Mouse (Mus musculus) urinary bladder, adult 2 months (tissue): ENCODE measurements around the gene Psmd13. TPM values are rescaled to one million over a fixed set of nuclear protein-coding genes. Genes with fewer than 3 reads are reported as not detected.

ENCODE experiments used
- DNase-seq: peaks from one replicate; pipeline ENCODE4 v3.0.0; 2022; ENCODE audit warnings: low spot score
- polyA plus RNA-seq: library from polyadenylated mRNA; depleted of rRNA; stranded (reverse); fragments of >200 nt; gene quantifications from 2 replicates; pipeline ENCODE4 v1.2.3, GENCODE M21; 2012; rRNA removed

Psmd13 gene
- 77.9 and 79.2 TPM in 2 replicates for polyA plus RNA-seq

- peak; percentile 81 for DNase-seq
These were observed at the start of gene Psmd13, which contains the start of gene Sirt3 for GRCm38 (mm10) chr7:140881696-140882468. Gene Psmd13, plus strand, starts transcription at chr7:140881968. Gene Sirt3, minus strand, starts transcription at chr7:140882309.

- no peak for DNase-seq
These were observed 48.4 kb upstream of the Psmd13 start for GRCm38 (mm10) chr7:140833341-140833740.

GRCm38 (mm10) chr7:140834968-140835757 lies 46.6 kb upstream of the Psmd13 start, which contains the start of gene Urah:
Gene Urah, plus strand, starts transcription at chr7:140835018.
- peak; percentile 46 for DNase-seq

DNA sequence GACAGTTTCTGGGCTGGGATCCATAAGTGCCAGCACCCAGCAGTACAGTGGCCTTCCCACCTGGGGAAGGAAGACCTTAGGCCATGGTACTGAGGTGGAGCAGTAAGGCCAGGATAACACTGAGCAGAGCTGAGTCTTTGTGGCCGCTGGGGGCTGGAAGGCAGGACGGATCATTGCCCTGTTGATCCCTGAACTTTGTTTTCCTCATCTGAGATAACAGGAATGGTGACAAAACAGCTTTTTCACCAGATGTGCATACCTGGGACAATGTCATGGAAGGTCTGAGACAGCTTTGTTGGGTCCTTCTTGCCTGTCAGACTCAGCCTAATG lies 46.0 kb upstream of the Psmd13 start:
- peak; percentile 15 for DNase-seq

GRCm38 (mm10) chr7:140836243-140837115 lies 45.3 kb upstream of the Psmd13 start:
- DNase-seq = peak; percentile 16

DNA sequence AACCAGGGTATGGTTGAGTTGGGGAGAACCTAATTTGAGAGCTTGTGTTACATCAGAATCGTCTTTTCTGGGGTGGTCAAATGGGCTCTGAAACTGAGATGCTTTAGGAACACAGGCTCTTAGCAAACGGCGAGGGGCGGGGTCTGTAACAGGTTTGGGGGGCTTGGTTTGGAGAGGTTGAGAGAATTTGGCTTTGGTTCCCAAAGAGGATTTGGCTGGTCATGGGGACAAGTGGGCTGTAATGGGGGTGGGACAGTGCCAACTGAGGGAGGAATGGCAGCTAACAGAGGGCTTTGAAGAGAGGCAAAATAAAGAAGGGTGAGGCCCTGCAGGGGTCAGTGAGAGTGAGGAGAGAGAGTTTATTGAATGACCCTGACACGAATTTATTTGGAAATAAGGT lies 42.2 kb upstream of the Psmd13 start:
- peak; percentile 13 for DNase-seq

GRCm38 (mm10) chr7:140840750-140841735 lies 40.7 kb upstream of the Psmd13 start:
- peak; percentile 19 for DNase-seq

DNA sequence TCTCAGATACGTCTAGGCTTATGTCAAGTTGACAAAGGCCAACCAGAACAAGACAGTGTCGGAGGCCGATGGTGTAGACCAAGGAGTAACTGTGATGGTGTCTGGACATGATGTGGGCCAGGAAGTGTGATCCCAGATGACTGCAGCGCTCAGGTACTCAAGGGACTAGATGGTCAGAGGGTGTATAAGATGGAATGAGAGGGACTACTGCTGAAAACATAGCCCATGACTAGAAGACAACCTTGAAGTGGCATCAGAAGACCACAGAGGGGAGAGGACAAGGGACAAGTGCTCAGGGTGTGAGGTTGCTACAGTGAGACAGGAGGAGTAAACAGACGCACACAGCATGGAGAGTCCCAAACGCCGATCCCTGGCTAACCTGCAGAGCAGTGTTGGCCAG lies 38.0 kb upstream of the Psmd13 start:
- peak; percentile 17 for DNase-seq

DNA sequence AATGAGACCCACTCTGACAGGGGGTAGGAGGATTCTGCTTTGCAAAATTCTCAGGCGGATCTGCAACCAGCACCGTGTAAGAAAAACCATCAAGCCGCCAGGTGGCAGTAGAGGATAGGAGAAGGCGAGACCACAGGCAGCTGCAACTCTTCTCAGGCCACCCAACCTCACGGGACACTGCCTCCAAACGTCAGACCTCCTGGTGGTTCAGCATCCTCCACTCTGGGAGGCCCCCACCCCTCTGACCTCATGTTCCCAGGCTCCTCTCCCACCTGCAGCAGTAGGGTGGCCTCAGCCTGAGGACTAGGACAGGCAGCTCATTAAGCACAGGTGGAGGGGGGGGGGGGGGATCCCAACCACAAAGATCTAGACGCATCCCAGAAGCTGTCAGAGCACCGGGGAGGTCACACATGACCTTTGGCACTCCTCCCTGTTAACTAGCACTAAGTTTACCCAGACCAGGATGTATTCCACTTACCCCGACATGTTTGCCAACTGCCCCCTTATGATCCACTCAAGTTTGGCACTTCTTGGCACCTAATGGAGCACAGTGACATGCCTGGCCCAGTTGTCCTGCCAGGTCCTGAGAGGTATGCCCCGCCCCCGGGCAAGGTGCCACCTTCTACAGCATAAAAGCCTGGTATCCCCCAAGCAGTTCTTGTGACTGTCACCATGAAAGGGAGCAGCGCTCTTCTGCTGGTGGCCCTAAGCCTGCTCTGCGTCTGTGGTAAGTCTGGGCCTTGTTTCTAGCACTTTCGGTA lies 36.7 kb upstream of the Psmd13 start, which contains the start of gene Scgb1c1:
Gene Scgb1c1 (plus strand): TSS at position 643 of the 761 bp plus-strand sequence.
- peak; percentile 77 for DNase-seq

DNA sequence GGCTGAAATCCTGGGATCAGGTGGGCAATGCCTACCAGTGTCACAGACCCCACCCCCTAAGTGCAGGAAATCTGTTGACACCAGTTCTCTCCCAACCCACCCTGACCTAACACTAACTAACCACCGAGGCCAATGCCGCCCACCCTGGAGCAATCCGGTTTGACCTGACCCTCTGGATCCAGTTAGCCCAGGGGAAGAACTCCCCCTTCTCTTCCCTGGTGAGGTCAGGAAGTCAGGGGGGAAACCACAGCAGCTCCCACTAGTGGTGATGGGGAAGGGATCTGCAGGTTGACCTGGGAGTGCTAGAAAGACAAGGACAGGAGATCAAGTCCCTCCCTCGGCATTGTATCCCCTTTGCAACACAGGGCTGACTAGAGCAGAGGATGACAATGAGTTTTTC lies 36.1 kb upstream of the Psmd13 start:
- no peak for DNase-seq

DNA sequence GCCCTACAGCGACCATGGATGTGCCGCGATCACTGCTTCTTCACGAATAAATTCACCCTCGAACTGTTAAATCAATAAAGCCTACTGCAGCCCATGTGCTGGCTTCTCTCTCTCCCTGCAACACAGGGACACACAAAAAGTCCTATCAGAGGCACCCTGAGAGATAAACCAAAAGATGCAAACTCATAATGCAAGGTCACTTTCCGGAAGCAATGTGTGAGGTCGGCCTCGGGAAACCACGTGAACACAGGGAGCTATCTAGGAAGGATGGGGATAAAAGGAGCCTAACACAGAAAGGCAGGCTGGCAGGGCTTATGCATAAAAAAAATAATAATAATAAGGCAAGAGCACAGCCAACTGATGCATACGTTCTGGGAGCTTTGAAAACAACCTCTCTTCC lies 35.1 kb upstream of the Psmd13 start:
- DNase-seq = no peak

- no peak for DNase-seq
These were observed 33.8 kb upstream of the Psmd13 start, which contains the start of gene Odf3 for GRCm38 (mm10) chr7:140847755-140848580. Gene Odf3, plus strand, starts transcription at chr7:140847805.

DNA sequence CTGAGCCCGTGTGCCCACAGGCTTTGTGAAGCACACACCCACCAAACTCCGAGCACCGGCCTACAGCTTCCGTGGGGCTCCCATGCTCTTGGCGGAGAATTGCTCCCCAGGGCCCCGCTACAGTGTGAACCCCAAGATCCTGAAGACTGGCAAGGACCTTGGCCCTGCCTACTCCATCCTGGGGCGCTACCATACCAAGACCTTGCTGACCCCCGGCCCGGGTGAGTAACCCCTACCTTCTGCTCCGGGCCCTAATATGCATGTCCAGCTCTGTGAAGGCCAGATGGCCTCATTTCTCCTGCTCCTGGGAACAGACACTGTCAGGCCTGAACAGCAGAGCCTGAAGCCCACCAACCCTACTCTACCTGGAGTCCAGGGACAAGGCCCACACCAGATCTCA lies 33.2 kb upstream of the Psmd13 start:
- DNase-seq = no peak

DNA sequence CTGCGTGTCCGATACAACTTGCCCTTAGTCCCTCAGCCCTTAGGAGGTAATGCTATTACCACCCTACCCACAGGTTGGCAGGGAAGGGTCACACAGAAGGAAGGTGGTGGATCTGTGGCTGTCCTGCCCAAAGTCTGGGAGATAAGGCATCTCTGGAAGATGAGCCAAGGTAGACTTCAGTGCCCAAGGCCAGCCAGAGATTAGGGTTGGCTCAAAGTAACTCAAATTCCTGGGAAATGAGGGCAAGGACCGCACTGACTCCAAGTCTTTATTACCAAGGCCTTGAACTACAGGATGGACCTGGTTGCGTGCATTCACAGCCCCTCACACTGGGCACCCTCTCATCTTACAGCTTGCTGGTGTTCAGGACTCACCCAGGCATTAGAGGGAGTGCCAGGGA lies 29.9 kb upstream of the Psmd13 start:
- DNase-seq = no peak

DNA sequence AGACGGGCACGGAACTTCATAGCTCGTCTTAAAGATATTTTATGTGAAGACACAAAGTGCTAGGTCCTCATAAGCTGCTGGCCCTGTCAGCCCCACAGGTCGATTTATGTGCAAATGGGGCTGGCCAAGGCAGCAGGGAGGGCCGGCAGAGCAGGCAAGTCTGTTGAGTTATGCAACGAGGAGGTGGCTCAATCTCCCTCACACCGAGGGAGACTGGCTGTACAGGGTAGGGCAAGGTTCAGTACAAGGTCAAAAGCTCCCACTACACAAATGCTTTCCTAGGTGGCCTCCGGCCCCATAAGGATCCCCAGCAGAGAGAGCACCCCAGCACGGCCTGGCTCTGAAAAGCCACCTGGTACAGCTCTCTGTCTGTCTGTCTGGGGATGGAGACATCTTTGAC lies 28.4 kb upstream of the Psmd13 start:
- no peak for DNase-seq

- no peak for DNase-seq
These were observed 27.3 kb upstream of the Psmd13 start for GRCm38 (mm10) chr7:140854483-140854882.

- no peak for DNase-seq
These were observed 26.6 kb upstream of the Psmd13 start for GRCm38 (mm10) chr7:140855181-140855580.

GRCm38 (mm10) chr7:140855860-140856784 lies 25.6 kb upstream of the Psmd13 start, which contains the start of gene Gm45785:
Gene Gm45785, minus strand, starts transcription at chr7:140856331.
- DNase-seq = peak; percentile 78
